Mouse (Mus musculus): ENCODE measurements around the gene Ccdc115.

DNA sequence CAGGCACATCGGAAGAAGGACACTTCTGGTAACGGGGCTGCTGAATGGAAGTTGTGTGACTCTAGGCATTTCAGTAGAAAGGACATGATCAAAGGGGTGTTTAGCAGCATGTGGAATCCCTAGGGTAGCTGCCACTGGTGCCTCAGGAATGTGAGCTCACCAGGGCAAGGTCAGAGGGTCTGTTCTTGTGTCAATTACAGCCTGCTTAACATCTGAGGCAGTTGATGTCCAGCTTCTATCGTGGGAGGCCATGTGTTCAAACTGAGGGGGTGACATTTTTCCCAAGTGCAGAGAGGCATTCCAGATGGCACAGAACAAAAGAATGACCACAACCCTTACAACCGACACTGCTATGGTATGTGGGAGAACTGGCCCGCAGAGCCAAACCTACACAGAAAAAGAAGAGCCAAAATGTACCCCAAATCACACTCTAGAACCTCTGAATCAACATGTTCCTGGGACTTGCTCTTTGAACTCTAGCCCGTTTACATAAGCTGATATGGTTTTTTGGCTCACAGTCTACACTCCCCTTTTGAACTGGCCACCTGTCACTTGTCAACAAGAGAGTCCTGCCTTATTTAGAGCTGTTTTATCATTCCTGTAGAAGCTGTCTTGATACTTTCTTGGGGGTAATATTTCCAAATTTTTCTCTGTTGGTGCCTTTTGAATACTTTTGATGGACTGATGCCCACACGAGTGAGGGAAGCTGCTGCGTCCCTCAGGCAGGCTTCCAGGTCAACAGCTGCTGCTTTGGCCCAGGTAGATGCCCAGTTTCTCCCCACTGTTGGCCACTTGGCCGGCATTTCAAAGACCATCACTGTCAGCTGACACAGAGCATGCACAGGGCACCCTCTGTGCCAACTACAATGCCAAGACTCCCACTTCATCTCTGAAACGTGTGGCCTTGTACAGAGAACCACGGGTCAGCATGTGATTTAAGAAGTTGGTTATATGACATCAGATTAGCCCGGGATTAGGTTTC lies 51.8 kb downstream of the Ccdc115 start:
- TF ChIP-seq CTCF (IDR thresholded peaks at IDR 0.05) (no peak), EP300 (IDR thresholded peaks at IDR 0.05) (no peak)
